Mouse (Mus musculus) frontal cortex, postnatal 36 days (tissue): ENCODE data around the gene Acvr1c.

Source experiments
- DNase-seq, 2 experiments: peaks; one replicate each; pipeline ENCODE4 v3.0.0; 2022; ENCODE audit warnings: low spot score in 2 of 2

The Acvr1c gene

GRCm38 (mm10) chr2:58357414-58358131 is at the start of gene Acvr1c:
Gene Acvr1c (minus strand): TSS chr2:58357895.
- peak; percentile 37 to 50 for DNase-seq

GRCm38 (mm10) chr2:58403481-58403880 is 45.8 kb upstream of the Acvr1c start:
- no peak for DNase-seq

DNA sequence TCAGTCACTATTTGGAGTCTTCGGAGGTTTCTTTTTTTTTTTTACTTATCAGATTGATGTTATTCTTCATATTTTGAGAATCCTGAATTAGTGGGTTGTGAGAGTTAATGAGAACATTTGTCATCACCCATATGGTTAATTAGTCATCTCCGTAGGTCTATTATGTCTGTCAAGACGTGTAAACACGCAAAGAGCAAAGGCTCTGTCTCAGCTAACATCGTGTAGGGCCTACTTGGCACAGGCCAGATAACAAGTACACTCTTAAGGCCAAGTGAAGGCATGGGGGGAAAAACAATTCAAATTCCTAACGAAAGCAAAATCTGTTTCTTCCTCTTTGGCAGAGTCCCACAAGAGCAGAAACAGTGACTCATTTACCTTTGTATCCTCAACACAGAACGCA is 30.9 kb upstream of the Acvr1c start:
- DNase-seq: no peak

DNA sequence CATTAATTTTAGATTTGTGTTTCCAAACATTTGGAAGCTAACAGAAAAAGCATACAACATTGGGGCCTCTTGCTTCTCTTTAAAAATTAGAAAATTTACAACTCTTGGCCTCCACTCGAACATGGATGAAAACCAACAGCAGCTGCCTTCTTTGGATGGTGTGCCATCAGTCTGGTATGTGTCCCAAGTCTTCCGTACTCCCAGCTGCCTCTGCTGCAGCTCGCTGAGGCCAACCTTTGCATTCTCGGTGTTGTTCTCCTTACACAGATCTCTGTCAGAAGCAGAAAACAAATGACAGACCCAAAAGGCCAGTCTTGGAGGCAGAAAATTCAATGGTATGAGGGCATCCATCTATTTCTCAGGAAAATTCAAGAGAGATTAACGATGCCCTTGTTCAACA is 22.3 kb upstream of the Acvr1c start:
- no peak for DNase-seq

DNA sequence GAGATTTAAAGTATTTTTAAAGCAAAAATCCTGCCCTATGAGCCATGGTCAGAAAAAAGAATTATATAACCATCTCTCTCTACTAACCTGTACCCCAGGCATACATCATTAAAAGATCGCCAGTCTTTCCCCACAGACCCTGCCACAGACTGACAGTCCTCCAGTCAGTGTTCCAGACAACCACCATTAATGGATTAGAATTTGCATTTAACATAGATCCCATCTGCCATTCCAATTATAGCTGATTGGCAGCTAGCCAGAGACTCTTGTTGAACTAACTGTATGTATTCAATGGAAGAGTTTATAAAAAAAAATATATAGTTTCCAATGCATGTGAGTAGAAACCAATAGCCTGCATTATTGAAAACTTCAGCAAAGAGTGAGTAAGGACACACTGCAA is 21.8 kb upstream of the Acvr1c start:
- DNase-seq: no peak

DNA sequence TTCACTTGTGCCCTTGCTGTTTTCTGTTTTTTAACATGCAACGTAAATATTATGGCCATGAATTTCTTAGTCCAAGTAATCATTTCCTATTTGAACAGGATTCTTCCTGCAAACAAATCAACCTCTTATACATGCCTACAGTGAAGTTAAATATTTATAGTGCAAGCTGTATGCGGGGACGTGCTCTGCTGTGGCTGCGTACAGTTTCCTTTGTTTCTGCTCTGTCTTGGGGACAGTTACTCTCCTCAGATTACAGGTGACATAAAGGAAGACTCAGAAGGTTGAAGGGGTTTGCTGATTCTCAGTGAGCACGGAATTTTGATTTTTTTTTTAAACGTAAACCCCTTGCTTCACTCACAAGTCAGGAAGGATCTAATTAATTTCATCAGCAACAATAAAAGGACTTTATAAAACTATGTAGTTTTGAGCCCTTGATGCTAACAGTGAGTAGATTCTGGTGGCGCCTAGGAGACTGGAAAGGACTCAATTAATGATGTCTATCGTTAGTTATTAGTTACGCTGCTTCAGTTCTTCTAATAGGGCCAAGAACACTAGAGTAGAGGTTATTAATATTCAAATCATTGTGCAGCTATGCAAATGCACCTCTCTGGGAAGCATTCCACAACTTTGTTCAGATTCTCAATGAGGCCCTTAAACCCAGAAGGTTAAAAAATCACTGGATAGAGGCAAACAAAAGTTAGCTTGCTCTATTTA is 19.9 kb upstream of the Acvr1c start:
- DNase-seq: no peak

DNA sequence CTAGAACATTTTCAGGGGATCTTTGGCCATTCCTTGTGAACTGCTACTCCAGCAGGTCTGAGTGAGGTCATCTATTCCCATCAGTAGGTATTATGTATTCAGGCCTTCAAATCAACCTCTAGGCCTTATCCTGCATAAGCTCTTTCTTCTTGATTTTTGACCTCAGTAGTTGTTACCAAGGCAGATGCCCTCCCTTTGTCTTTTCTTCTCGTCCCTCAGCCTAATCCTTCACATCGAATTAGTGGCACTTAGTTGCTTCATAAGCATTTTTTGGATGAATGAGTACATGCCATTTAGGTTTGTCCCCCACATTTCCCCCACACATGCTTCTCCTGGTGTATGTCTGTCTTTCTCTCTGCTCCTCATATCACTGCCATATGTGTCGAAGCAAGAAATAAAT is 8.5 kb upstream of the Acvr1c start:
- DNase-seq: no peak

DNA sequence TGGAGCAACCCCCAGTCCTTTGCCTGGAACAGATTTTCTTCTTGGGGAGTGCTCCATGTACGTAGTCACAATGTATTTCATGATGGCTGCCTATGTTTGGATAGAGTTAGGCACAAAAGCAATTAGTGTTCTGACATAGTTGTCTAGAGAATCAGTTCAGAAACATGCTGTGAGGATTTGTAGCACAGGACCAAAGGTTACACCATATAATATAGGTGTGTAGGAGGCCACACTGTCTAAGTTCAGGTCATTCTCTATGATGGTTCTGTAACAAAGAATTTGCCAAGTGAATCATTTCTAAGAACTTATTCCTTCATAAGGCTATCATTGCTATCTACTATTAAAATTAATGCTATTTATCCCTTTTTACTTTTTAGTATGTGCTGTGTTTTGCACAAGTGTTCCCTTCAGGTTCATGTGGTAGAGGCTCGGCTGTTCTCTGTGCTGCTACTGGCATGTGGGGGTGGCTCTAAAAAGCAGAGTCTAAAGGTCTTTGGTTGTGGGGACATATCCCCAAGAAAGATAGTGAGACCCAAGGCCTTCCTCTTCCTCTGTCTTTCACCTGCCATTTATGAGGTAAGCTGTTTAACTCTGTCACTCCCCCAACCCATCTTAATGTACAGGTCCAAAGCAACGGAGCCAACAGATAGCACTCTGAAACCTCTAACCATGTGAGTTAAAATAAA is 3.8 kb upstream of the Acvr1c start:
- no peak for DNase-seq

DNA sequence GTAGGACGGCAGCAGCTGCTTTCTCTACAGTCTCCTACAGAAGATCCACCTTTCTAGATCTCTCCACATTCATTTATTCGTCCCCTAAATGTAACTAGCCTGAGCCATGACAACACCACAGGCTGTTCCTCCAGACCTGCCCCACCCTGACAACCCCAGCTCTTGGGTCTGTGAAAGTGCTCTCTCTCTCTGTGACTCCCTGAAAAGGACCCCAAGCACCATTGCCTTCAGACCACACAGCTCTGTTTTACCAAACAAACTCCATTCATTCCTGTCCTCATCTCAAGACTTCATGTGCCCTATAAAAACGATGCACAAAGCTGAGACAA is 401 bp upstream of the Acvr1c start:
- peak in 1 of 2 experiments; percentile 17 for DNase-seq

- DNase-seq: peak; percentile 17 to 29
Measured at GRCm38 (mm10) chr2:58357068-58357413, 654 bp downstream of the Acvr1c start.

DNA sequence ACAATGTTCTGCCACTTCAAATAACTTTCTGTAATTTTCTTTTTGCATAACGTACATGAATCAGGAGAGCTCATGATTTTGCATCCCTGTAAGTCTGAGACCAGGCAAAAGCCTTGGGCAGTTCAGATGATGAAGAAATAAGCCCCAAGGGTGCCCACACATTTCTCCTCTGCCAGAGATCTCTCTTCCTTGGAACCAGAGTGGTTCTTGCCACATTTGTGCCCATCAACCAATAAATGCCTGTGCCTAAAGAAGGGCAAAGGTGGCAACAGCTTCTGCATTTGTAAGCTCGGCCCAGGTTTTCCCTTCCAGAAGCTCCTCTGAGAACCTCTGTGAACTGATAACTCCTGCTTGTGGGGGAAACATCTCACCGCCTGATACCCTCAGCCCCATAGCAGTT is 3.3 kb downstream of the Acvr1c start:
- no peak for DNase-seq

GRCm38 (mm10) chr2:58352846-58353245 is 4.8 kb downstream of the Acvr1c start:
- no peak for DNase-seq

DNA sequence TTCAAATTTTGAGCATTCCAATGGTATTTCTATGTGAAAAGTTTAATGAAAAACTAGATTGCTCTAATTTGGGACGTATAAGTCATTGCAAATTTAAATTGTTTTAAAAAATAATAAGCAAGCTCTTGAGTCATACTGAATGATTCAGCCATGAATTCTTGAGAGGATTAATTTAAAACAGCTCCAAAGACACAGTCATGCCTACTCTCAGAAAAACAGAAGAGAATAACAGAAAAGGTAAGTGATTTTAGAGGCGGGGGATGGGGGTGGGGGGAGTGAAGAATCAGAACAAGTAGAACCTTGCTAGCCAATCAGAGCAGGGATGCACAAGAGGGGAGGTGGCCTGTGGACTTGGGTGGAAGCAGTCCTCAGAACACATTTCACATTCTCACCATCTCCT is 7.0 kb downstream of the Acvr1c start:
- no peak for DNase-seq

- DNase-seq: no peak
Measured at GRCm38 (mm10) chr2:58336730-58337129, 21.0 kb downstream of the Acvr1c start.

- DNase-seq: no peak
Measured at GRCm38 (mm10) chr2:58329589-58329988, 28.1 kb downstream of the Acvr1c start.

DNA sequence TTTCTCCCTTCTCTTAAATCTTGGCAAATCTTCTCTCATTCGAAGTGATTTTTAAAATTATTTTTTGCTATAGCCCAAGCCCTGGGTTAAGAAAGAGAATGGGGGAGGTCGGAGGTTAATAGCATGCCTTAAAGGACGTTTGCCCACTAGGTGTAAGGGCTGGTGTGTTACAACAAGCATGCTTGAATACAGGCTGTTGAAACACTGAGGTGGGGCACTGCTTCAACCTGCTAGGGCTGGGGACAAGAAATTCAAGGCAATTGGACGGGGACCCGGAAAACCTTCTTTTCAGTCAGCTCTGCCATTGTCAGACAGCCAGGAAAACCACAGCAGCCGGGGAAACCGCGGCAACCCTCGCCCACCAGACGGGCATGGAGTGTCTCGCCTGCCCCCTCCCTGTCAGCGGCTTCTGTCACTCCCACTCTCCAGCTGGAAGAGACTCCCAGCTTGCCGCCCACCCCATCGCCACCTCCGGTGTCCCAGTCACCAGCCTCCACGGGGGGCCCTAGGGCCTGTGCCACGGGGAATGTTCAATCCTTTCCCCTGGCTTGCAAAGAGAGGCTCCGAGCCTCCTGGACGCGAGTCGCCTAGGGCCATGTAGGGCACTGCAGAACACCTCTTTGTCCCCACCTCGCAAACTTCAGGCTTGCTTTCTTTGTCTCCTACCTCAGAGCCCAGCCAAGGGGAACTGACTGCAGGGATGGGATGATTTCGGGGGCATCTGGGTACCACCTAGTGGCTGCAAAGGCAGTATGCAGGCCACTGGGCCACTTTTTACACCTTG is 33.4 kb downstream of the Acvr1c start:
- DNase-seq: peak; percentile 71 to 76

GRCm38 (mm10) chr2:58323274-58323673 is 34.4 kb downstream of the Acvr1c start:
- DNase-seq: no peak

- no peak for DNase-seq
Measured at GRCm38 (mm10) chr2:58316186-58316585, 41.5 kb downstream of the Acvr1c start.

- no peak for DNase-seq
Measured at GRCm38 (mm10) chr2:58309695-58310094, 48.0 kb downstream of the Acvr1c start.

DNA sequence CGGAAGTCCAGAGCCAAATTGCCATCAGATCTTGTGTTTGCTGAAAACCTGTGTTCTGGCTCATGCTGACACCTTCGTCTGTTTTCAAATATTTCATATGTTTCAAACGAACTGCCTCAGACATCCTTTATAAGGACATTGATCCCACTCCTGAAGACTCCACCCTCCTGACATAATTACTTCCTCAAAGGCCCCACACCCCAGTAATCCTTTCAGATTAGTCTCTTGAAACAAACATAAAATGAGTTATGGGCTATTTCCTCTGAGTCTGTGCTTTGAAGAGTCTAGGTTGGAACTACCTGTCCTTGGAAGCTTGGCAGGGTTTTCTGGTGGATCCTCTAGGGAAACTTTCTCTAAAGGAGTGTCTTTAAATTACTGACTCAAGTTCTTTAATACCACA is 53.2 kb downstream of the Acvr1c start:
- no peak for DNase-seq

DNA sequence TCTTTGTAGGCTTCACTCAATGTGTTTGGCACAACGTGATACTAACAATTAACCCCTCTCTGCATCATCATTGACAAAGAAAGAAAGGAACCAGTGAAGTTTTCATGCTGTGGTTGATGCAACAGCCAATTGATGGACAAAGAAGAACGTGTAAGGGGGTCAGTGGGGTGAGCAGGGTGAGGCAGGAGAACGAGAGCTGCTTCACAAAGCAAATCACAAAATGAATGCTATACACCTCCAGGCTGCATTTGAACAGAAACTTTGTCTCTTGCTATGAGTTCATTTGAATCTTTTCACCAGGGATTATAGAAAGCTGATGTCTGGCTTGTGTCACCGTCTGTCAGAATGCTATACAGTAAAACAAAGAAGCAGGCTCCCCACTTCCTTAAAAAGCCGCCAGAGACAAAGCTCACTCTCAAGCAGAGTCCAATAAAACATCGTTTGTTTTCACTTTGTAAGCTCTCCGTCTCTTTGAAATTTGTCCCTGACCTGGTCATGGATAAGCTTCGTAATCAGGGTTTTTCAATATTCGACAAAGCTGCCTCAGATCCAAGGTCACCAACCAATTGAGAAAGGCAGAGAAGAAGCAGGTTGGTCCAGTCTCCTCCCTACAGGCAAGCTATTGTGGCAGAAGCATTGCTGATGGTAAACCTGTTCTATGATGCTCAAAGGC is 67.8 kb downstream of the Acvr1c start:
- DNase-seq: no peak

DNA sequence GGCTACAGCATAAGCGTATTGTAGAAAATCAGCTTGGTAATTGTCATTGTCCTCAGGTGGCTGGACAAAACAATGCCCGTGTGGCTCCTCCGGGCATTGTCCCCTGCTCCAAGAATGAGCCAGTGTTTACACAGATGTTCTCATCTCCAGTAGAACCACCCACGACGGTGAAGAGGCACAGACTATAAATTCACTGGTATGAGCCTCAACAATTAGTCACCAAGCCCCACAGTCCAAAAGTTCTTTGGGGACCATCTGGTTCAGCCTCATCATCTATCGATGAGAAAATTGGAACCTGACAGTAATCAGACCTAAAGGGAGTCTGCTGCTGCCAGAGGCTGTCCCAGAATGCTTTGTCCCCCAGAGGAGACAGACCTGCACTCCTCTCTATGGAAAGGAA is 68.4 kb downstream of the Acvr1c start:
- no peak for DNase-seq
